Mouse (Mus musculus) stomach, postnatal 0 days (tissue): Measurements from ENCODE around the gene Ppp1cb. TPM values are rescaled to one million over a fixed set of nuclear protein-coding genes. Genes with fewer than 3 reads are reported as not detected.

Experiments used
- ATAC-seq: fragments of 200-750 bp; cut with Nextera tagmentation; 2 replicates; pipeline ENCODE4 v1.8.0; 2017; ENCODE audit not compliant: low FRiP score, low TSS enrichment
- DNase-seq: peaks from one replicate; pipeline ENCODE4 v3.0.0-alpha.2; 2016; ENCODE audit warnings: low spot score
- H3K27ac ChIP-seq: fragments of 300-500 bp; sonication (generic); replicated peaks from 2 replicates; pipeline ENCODE4 v1.5.1; 2014; ENCODE audit warnings: mild to moderate bottlenecking, control low read depth
- H3K27me3 ChIP-seq: fragments of 300-500 bp; sonication (generic); 2 replicates; pipeline ENCODE4 v1.6.1; 2014; ENCODE audit warnings: low read length; ENCODE audit not compliant: control insufficient read depth, insufficient read depth
- H3K36me3 ChIP-seq: fragments of 300-500 bp; sonication (generic); 2 replicates; pipeline ENCODE4 v1.6.1; 2014; ENCODE audit warnings: low read length, mixed read lengths; ENCODE audit not compliant: control insufficient read depth, insufficient read depth
- H3K4me1 ChIP-seq: fragments of 300-500 bp; sonication (generic); replicated peaks from 2 replicates; pipeline ENCODE4 v1.6.1; 2014; ENCODE audit warnings: antibody characterized with exemption; ENCODE audit not compliant: control insufficient read depth, insufficient read depth
- H3K4me2 ChIP-seq: fragments of 300-500 bp; sonication (generic); replicated peaks from 2 replicates; pipeline ENCODE4 v1.6.1; 2014; ENCODE audit warnings: low read depth, mild to moderate bottlenecking, control low read depth, moderate library complexity
- H3K4me3 ChIP-seq: fragments of 300-500 bp; sonication (generic); 2 replicates; pipeline ENCODE4 v1.5.1; 2014; ENCODE audit warnings: low read depth, low read length, control low read depth
- H3K9ac ChIP-seq: fragments of 300-500 bp; sonication (generic); 2 replicates; pipeline ENCODE4 v1.6.1; 2014; ENCODE audit warnings: mild to moderate bottlenecking, low read length, control low read depth, mixed read lengths
- H3K9me3 ChIP-seq: fragments of 300-500 bp; sonication (generic); 2 replicates; pipeline ENCODE4 v1.6.1; 2016; ENCODE audit warnings: low read length; ENCODE audit not compliant: control insufficient read depth
- CTCF ChIP-seq: IDR thresholded peaks from 2 replicates; pipeline ENCODE4 v1.5.1; 2016; ENCODE audit warnings: antibody characterized with exemption, low read depth, mild to moderate bottlenecking, moderate library complexity
- EP300 ChIP-seq: optimal IDR thresholded peaks from 2 replicates; pipeline ENCODE3; 2016; ENCODE audit warnings: antibody characterized with exemption
- WGBS: fragments of 180-500 bp; shearing (Covaris S2); extraction: QIAGEN DNeasy Blood & Tissue Kit; methylation state at CpG from one replicate; pipeline ENCODE4 v1.1.7; 2014; 5-methylcytosine and 5-hydroxymethylcytosine counted together
- polyA plus RNA-seq: library from polyadenylated mRNA; unstranded; fragments of >200 nt; fragmentation: Nextera tagmentation; extraction: Ambion mirVana; gene quantifications from 2 replicates; pipeline ENCODE4 v1.2.1, GENCODE M21; 2015

Ppp1cb gene
- 182 and 193 TPM in 2 replicates for polyA plus RNA-seq

GRCm38 (mm10) chr5:32458408-32459143 lies at the start of gene Ppp1cb:
Gene Ppp1cb, plus strand, starts transcription at chr5:32458843.
- Histone ChIP-seq H3K9me3 (no peaks in the 10 kb centered on the region), H3K4me3 (peak within 1 kb of the TSS; percentile 89), H3K4me1 (no peaks in the 10 kb centered on the region), H3K9ac (peak within 1 kb of the TSS; percentile 98), H3K4me2 (peak within 1 kb of the TSS; percentile 55), H3K27me3 (no peaks in the 10 kb centered on the region), H3K27ac (peak within 1 kb of the TSS; percentile 99), H3K36me3 (no peaks in the 10 kb centered on the region)
- TF ChIP-seq CTCF (peak; percentile 10; the same call in 1 of the 2 replicates), EP300 (no peak)
- peak; percentile 98 for ATAC-seq
- peak; percentile 100 for DNase-seq
- 2% methylated on average over 25 of the region's 54 CpGs for WGBS

GRCm38 (mm10) chr5:32409747-32410146 lies 48.9 kb upstream of the Ppp1cb start:
- DNase-seq, result no peak
- no peaks in the 10 kb centered on the region for H3K9me3 ChIP-seq
- ATAC-seq, result no peak
- H3K4me3 ChIP-seq, result no peak overlapping the region
- H3K4me1 ChIP-seq, result 0 out of 2 replicates have a peak, but pooled peaks cover 8% of the 10 kb centered on the region
- no peak overlapping the region for H3K9ac ChIP-seq
- 72% methylated on average over 2 of the region's 2 CpGs for WGBS
- H3K36me3 ChIP-seq, result no peaks in the 10 kb centered on the region
- no peak for TF ChIP-seq CTCF
- TF ChIP-seq EP300, result no peak
- no peak overlapping the region for H3K4me2 ChIP-seq
- H3K27me3 ChIP-seq, result no peaks in the 10 kb centered on the region
- H3K27ac ChIP-seq, result no peak overlapping the region

DNA sequence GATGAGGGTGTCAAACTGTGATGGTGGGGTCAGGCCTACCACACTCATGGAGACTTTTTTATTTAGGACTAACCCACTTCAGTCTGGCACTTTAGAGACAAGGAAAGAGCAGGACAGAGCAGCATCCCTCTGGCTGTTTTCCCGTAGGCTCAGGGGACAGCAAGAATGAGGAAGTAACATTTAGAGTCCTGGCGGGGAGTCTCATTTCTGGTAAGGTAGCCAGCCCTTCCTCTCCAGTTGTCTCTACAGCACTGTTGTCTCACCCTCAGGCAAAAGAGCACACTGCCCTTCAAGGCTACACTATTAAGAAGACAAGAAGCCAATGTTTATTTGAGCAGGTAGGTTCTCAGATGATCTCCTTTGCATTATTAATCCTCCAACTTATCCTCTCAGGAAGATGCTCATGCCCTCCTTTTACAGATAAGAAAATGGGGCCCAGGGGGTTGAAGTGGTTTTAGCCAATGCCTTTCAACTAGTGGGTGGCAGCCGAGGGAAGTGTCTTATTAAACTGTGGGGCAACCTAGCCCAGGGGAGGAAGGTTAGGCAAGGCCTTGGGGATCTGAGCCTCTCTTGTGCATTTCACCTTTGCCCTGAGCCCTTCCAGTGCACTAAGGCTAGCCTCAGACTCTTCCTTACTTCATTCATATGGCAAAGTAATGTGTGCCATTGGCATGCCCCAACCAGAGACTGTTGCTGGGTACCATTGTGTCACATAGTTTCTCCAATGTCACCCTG lies 47.5 kb upstream of the Ppp1cb start:
- DNase-seq, result no peak
- Histone ChIP-seq H3K36me3 (no peaks in the 10 kb centered on the region), H3K4me1 (0 out of 2 replicates have a peak, but pooled peaks cover 8% of the 10 kb centered on the region), H3K4me2 (no peak overlapping the region), H3K9ac (no peak overlapping the region), H3K27me3 (no peaks in the 10 kb centered on the region), H3K9me3 (no peaks in the 10 kb centered on the region), H3K27ac (no peak overlapping the region), H3K4me3 (no peak overlapping the region)
- 62% methylated on average over 3 of the region's 3 CpGs for WGBS
- no peak for ATAC-seq
- TF ChIP-seq CTCF (no peak), EP300 (no peak)

- no peak overlapping the region for H3K9ac ChIP-seq
- H3K4me3 ChIP-seq, result no peak overlapping the region
- ATAC-seq (peak; percentile 52; the same call in 1 of the 2 replicates), DNase-seq (no peak)
- no peaks in the 10 kb centered on the region for H3K36me3 ChIP-seq
- no peaks in the 10 kb centered on the region for H3K9me3 ChIP-seq
- 0 out of 2 replicates have a peak, but pooled peaks cover 8% of the 10 kb centered on the region for H3K4me1 ChIP-seq
- no peak overlapping the region for H3K4me2 ChIP-seq
- no peaks in the 10 kb centered on the region for H3K27me3 ChIP-seq
- no peak for TF ChIP-seq CTCF
- TF ChIP-seq EP300, result no peak
- WGBS, result 23% methylated on average over 1 of the region's 1 CpGs
- H3K27ac ChIP-seq, result peak overlapping the region; percentile 69
These were observed 46.3 kb upstream of the Ppp1cb start for GRCm38 (mm10) chr5:32412186-32412950.

- ATAC-seq, result no peak
- Histone ChIP-seq H3K9ac (no peak overlapping the region), H3K27ac (peak overlapping the region; percentile 69; the same call in 1 of the 2 replicates), H3K4me3 (no peak overlapping the region), H3K4me2 (no peak overlapping the region), H3K9me3 (no peaks in the 10 kb centered on the region), H3K36me3 (no peaks in the 10 kb centered on the region), H3K27me3 (no peaks in the 10 kb centered on the region), H3K4me1 (0 out of 2 replicates have a peak, but pooled peaks cover 8% of the 10 kb centered on the region)
- 52% methylated on average over 2 of the region's 2 CpGs for WGBS
- TF ChIP-seq CTCF (no peak), EP300 (no peak)
- no peak for DNase-seq
These were observed 45.6 kb upstream of the Ppp1cb start for GRCm38 (mm10) chr5:32413083-32413482.
